Mouse (Mus musculus): ENCODE results near the gene 4930474N05Rik.

- no peak for TF ChIP-seq CTCF (conservative IDR thresholded peaks at IDR 0.05; ENCODE audit: low read length)
- TF ChIP-seq POU5F1 (IDR thresholded peaks at IDR 0.05; ENCODE audit: borderline replicate concordance, low read length): no peak
- no peak for TF ChIP-seq NANOG (IDR thresholded peaks at IDR 0.05; ENCODE audit: borderline replicate concordance, low read length)
These were observed 3.8 kb downstream of the 4930474N05Rik start for GRCm38 (mm10) chr14:36098528-36098927.

All from E14TG2a.4 (cell line).